Mouse (Mus musculus) G1E (cell line): Measurements from ENCODE around the gene Mdm2. TPM values are rescaled to one million over a fixed set of nuclear protein-coding genes. Genes with fewer than 3 reads are reported as not detected.
"Not testable (repeated sequence)": the region's sequence is repeated elsewhere in the genome, so short reads cannot be mapped to it uniquely, and the experiment has no call there.

Experiments
- ATAC-seq: 2 replicates; pipeline ENCODE4 v1.8.0; 2016; ENCODE audit warnings: mild to moderate bottlenecking; ENCODE audit not compliant: insufficient number of reproducible peaks, poor library complexity, low FRiP score, severe bottlenecking; ENCODE audit errors: extremely low read depth
- DNase-seq: peaks from one replicate; pipeline ENCODE4 v3.0.0; 2012; ENCODE audit warnings: low spot score
- H3K27me3 ChIP-seq: 2 replicates; pipeline ENCODE4 v1.6.1; 2012; ENCODE audit warnings: mild to moderate bottlenecking, low read length, inconsistent platforms; ENCODE audit not compliant: insufficient read depth
- H3K36me3 ChIP-seq: replicated peaks from 2 replicates; pipeline ENCODE3; 2012; ENCODE audit warnings: mild to moderate bottlenecking, inconsistent platforms
- H3K4me1 ChIP-seq: 2 replicates; pipeline ENCODE4 v1.6.1; 2012; ENCODE audit warnings: low read depth, low read length, inconsistent platforms, mixed read lengths; ENCODE audit not compliant: insufficient read depth
- H3K4me3 ChIP-seq: 2 replicates; pipeline ENCODE4 v1.5.1; 2012; ENCODE audit warnings: low read depth, mild to moderate bottlenecking, inconsistent platforms, low read length, moderate library complexity, mixed read lengths
- H3K9me3 ChIP-seq: replicated peaks from 2 replicates; pipeline ENCODE4 v1.6.1; 2012; ENCODE audit warnings: inconsistent platforms
- CTCF ChIP-seq: IDR thresholded peaks from 2 replicates; pipeline ENCODE4 v1.5.1; 2012; ENCODE audit warnings: low read depth, low read length, inconsistent platforms, mixed read lengths
- GATA1 ChIP-seq: IDR thresholded peaks from 2 replicates; pipeline ENCODE4 v1.6.1; 2012; ENCODE audit warnings: borderline replicate concordance, low read length, inconsistent platforms, mixed read lengths
- GATA2 ChIP-seq: IDR thresholded peaks from 2 replicates; pipeline ENCODE4 v1.6.1; 2012; ENCODE audit warnings: low read depth, low read length, inconsistent platforms, borderline replicate concordance
- POLR2AphosphoS5 ChIP-seq: IDR thresholded peaks from 2 replicates; pipeline ENCODE4 v1.6.1; 2012; ENCODE audit warnings: low read depth, low read length, inconsistent platforms; ENCODE audit not compliant: insufficient replicate concordance
- TAL1 ChIP-seq: conservative IDR thresholded peaks from 2 replicates; pipeline ENCODE4 v1.6.1; 2012; ENCODE audit warnings: low read depth, low read length, inconsistent platforms, mixed read lengths
- polyA plus RNA-seq: library from polyadenylated mRNA; stranded (reverse); fragments of >175 nt; gene quantifications from 2 replicates; pipeline ENCODE4 v1.2.3, GENCODE M21; 2012
- total RNA-seq, 2 experiments: library from RNA; stranded (forward) in 1 of 2; stranded (reverse) in 1 of 2; fragments of 200-1000 nt in 1 of 2; fragments of >200 nt in 1 of 2; fragmentation: Nextera tagmentation in 1 of 2; gene quantifications; 2 replicates each; pipeline ENCODE4 v1.2.3; 2014 to 2017

Gene Mdm2
- total and polyA plus RNA-seq, 3 experiments, result 41.3 to 153 (median 97.1) TPM

DNA sequence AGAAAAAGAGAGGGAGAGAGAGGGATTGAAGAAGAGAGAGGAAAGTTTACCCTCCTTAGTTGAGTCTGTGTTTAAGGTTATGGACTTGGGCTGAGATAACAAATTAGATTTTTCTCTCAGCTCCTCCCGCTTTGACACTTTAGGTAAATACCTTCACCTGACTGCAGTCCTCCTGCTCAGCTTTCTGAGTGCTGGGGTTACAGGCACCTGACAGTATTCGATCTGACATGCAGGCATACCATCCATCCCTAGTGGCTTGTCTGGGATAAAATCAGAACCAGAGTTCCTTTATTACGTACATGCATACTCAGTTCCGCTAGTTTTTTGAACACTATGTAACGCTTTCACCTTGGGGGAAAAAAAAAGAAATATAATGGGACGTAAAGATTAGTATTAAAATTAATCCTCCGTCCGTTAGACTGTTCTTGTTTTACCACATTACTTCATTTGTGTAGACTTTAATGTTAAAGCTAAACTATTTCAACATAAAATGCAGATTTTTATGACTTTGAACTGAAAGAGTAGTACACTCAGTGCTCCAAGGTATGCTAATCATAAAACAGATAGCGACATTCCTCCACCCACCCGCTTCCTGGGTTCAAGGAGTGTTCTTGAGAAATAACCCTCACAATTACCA is 38.6 kb upstream of the Mdm2 start:
- Histone ChIP-seq H3K27me3 (no peaks in the 10 kb centered on the region), H3K9me3 (peaks cover 34% of the 10 kb centered on the region), H3K4me3 (no peak overlapping the region), H3K4me1 (peaks cover 14% of the 10 kb centered on the region), H3K36me3 (peaks cover 63% of the 10 kb centered on the region)
- ATAC-seq (no peak), DNase-seq (no peak)
- TF ChIP-seq GATA2, result no peak
- no peak for TF ChIP-seq GATA1
- TF ChIP-seq CTCF, result no peak

DNA sequence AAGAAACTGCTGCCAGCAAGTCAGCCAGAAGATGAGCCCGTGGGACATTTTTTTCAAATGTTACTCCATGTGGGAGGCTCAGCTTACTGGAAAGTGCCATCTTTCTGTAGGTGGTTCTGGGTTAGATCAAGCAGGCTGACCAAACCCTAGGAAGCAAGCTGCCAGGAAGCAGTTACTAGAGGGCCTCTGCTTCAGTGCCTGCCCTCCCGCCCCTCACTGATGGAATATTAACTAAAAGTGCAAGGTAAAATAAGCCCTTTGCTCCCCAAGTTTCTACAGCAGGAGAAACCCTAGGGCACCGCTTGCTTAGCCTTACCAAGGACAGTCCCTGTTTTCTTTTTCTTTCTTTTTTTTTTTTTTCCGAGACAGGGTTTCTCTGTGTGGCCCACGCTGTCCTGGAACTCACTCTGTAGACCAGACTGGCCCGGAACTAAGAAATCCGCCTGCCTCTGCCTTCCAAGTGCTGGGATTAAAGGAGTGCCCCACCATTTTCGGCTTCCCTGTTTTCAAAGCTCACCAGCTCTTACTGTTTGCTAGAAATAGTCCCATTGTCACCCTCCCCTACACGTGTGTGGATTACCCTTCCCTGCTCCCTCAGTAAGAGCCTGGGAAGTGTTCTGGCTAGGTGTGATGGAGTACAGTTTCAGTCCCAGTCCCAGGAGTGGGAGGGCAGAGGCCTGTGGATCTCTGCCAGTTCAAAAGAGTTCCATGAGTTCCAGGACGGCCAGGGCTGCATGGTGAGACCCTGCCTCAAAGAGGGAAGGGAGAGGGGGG is 37.9 kb upstream of the Mdm2 start:
- ATAC-seq, result no peak
- DNase-seq, result no peak
- H3K4me3 ChIP-seq, result no peak overlapping the region

DNA sequence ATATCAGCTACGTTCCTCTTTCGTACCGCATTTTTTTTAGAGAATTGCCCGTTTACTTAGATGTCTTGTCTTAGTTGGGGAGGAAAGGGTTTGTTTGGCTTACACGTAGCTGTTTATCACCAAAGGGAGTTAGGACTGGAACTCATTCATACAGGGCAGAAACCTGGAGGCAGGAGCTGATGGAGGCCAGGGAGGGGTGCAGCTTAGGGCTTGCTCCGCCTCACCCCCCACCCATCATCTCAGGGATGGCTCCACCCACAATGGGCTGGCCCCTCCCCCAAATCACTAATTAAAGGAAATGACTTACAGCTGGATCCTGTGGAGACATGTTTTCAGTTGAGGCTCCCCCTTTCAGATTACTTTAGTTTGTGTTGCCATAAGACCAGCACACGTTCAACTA is 37.2 kb upstream of the Mdm2 start:
- DNase-seq, result no peak
- no peak for TF ChIP-seq CTCF
- TF ChIP-seq POLR2AphosphoS5, result no peak
- TF ChIP-seq GATA1, result no peak
- no peak for TF ChIP-seq TAL1
- TF ChIP-seq GATA2, result no peak
- H3K36me3 ChIP-seq, result peaks cover 67% of the 10 kb centered on the region
- ATAC-seq, result no peak
- H3K4me1 ChIP-seq, result peaks cover 24% of the 10 kb centered on the region
- H3K9me3 ChIP-seq, result peaks cover 34% of the 10 kb centered on the region
- no peaks in the 10 kb centered on the region for H3K27me3 ChIP-seq
- no peak overlapping the region for H3K4me3 ChIP-seq

More for the DNA sequence above, 37.9 kb upstream of the Mdm2 start:
- peaks cover 67% of the 10 kb centered on the region for H3K36me3 ChIP-seq
- H3K27me3 ChIP-seq, result no peaks in the 10 kb centered on the region
- H3K9me3 ChIP-seq, result peaks cover 34% of the 10 kb centered on the region
- TF ChIP-seq CTCF (no peak), TAL1 (no peak), GATA2 (no peak), GATA1 (no peak), POLR2AphosphoS5 (no peak)
- H3K4me1 ChIP-seq, result peaks cover 21% of the 10 kb centered on the region

DNA sequence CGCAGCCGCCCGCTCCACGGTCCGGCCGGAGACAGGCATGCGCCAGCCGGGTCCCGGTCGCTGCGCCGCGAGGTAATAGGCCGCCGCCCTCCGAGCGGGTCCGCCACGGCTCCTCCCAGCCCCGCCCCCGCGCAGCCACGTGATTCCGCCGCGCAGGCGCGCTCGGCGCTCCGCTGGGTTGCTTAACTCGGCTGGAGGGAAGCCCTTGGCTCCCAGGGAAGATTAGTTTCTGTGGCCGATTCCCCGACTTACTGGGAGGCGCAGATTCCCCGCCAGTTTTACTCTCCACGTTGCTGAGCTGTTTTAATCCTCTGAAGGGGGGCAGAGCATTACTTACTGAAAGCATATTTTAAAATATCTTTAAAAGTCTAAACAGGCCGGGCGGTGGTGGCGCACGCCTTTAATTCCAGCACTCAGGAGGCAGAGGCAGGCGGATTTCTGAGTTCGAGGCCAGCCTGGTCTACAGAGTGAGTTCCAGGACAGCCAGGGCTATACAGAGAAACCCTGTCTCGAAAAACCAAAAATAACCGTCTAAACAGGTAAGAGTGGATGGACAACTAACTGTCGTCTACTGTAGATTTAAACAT is 35.8 kb upstream of the Mdm2 start, which contains the start of gene Slc35e3:
Gene Slc35e3 (minus strand): TSS at position 69 of the 587 bp plus-strand sequence.
- peak within 1 kb of the TSS; percentile 72 for H3K4me3 ChIP-seq
- ATAC-seq, result peak; percentile 72
- TF ChIP-seq GATA2, result no peak
- TF ChIP-seq POLR2AphosphoS5, result no peak
- no peak for TF ChIP-seq GATA1
- TF ChIP-seq TAL1, result no peak
- no peak for TF ChIP-seq CTCF
- peak; percentile 87 for DNase-seq
- peaks cover 65% of the 10 kb centered on the region for H3K36me3 ChIP-seq
- peaks cover 32% of the 10 kb centered on the region for H3K4me1 ChIP-seq
- no peaks in the 10 kb centered on the region for H3K27me3 ChIP-seq
- H3K9me3 ChIP-seq, result peaks cover 27% of the 10 kb centered on the region

DNA sequence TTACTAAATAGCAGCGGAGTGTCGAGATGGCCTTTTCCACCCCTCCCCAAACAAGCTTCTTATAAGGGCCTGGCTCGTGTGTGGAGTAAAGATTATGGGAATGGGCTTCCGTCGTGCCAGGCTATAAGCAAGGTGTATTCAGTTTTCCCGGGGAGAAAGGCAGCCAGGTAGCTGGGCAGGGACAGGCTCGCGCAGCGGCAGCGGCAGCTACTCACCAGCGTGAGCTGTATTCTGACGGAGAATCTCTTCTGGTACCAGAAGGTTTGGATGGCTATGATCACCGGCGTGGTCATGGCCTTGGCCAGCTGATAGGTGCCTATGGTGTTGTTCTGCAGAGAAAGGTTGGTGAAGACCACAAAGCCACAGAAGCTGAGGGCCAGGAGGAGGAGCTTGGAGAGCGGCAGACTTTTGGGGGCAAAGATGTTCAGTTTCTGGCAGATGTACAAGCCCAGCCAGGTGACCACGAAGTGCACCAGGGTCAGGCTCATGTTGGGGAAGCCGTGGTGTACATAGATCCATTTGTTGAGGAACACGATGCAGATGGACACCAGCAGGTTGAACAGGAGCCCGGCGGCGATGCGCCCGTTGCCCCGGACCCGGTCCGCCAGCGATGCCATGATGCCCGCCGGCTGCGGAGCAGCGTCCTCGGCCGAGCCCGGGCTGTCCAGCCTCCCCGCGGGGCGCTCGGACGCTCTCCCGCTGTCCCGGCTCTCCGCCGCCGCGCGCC is 35.2 kb upstream of the Mdm2 start:
- H3K27me3 ChIP-seq, DNase-seq: not testable (repeated sequence)
- peak overlapping the region; percentile 72 for H3K4me3 ChIP-seq
- H3K4me1 ChIP-seq, result peaks cover 38% of the 10 kb centered on the region
- peaks cover 21% of the 10 kb centered on the region for H3K9me3 ChIP-seq
- peak; percentile 23; the same call in 1 of the 2 replicates for ATAC-seq
- H3K36me3 ChIP-seq, result peaks cover 65% of the 10 kb centered on the region

DNA sequence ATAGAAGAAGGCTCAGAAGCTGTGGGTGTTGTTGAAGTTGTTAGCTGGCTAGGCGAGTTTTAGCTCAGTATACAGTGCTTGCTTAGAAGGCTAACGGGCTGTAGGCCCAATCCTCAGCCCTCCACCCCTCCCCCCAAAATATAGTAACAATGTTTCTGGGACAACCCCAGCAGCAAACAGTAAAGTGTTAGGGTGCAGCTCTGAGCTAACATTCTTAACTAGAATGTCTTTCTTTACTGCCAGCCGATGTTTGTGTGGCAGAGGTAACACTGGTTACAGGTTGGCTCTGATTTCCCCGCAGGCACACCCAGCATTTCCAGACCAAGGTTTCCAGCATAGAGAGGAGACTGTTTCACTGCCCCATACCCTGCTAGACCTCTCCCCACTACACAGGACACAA is 33.4 kb upstream of the Mdm2 start:
- DNase-seq (no peak), ATAC-seq (no peak)
- peaks cover 56% of the 10 kb centered on the region for H3K4me1 ChIP-seq
- H3K36me3 ChIP-seq, result peaks cover 60% of the 10 kb centered on the region
- H3K27me3 ChIP-seq, result no peaks in the 10 kb centered on the region
- peaks cover 7% of the 10 kb centered on the region for H3K9me3 ChIP-seq
- no peak for TF ChIP-seq POLR2AphosphoS5
- TF ChIP-seq GATA2, result no peak
- TF ChIP-seq TAL1, result no peak
- TF ChIP-seq CTCF, result no peak
- no peak for TF ChIP-seq GATA1
- no peak overlapping the region for H3K4me3 ChIP-seq
